Mouse (Mus musculus): ENCODE measurements around the gene Sema4d.

DNA sequence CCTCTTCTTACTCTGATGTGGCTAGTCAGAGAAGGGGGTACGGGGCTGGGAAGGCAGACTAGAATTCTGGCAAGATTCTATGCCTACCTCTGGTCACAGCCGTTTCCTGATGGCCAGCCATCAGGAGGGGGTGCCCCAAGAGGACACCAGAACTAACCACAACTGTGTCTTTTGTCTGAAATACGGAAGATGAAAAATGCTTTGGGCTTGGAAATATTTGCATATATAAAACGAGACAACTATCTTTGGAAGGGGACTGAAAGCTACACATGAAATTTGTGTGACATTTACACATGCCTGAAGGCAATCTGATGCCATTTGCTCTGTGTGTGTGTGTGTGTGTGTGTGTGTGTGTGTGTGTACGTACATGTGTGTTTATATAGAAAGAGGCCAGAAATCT lies 89.7 kb downstream of the Sema4d start:
- TF ChIP-seq CTCF (IDR thresholded peaks at IDR 0.05; ENCODE audit: low read depth): no peak
- TF ChIP-seq EP300 (optimal IDR thresholded peaks at IDR 0.05): no peak
